Mouse (Mus musculus) lung, adult 2 months (tissue): ENCODE results near the gene Gm9736.
"Not testable (repeated sequence)": the region's sequence is repeated elsewhere in the genome, so short reads cannot be mapped to it uniquely, and the experiment has no call there.

Experiments used
- CTCF ChIP-seq: fragments of 200-500 bp; IDR thresholded peaks from 2 replicates; pipeline ENCODE4 v1.5.1; 2011; ENCODE audit warnings: mild to moderate bottlenecking, low read length, control low read depth; ENCODE audit not compliant: insufficient read depth
- POLR2A ChIP-seq: fragments of 200-500 bp; IDR thresholded peaks from 2 replicates; pipeline ENCODE4 v1.6.1; 2011; ENCODE audit warnings: low read depth, mild to moderate bottlenecking, control low read depth, low read length, borderline replicate concordance; ENCODE audit errors: extremely low read depth

DNA sequence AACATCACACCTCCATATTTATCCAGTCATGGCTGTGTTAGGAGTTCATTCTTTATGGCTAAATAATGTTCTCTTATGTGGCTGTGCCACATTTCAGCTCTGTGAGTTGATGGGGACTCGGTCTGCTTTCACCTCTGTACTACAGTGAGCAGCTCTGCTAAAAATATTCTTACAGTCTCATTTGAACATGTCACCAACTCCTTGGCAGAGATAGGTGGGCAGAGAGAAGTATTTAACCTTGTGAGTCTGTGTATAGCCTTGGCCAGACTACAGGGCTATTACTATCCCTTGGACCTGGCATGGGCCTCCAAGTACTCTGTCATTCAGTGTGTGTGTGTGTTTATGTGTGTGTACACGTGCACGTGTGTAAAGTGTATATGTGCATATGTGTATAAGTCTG is 21.0 kb upstream of the Gm9736 start:
- not testable (repeated sequence) for TF ChIP-seq POLR2A, CTCF
